Mouse (Mus musculus) liver, embryonic 15.5 days (tissue): ENCODE results near the gene Psmd10. TPM values are rescaled to one million over a fixed set of nuclear protein-coding genes. Genes with fewer than 3 reads are reported as not detected.

Experiments
- ATAC-seq: fragments of 200-750 bp; cut with Nextera tagmentation; 2 replicates; pipeline ENCODE4 v1.8.0; 2017; ENCODE audit warnings: moderate number of reproducible peaks, mild to moderate bottlenecking, moderate library complexity; ENCODE audit not compliant: insufficient read depth
- H3K27ac ChIP-seq: fragments of 300-500 bp; sonication (generic); replicated peaks from 2 replicates; pipeline ENCODE4 v1.5.1; 2015; ENCODE audit warnings: mild to moderate bottlenecking, inconsistent platforms
- H3K27me3 ChIP-seq: fragments of 300-500 bp; sonication (generic); 2 replicates; pipeline ENCODE4 v1.6.1; 2015; ENCODE audit warnings: mild to moderate bottlenecking, inconsistent platforms
- H3K36me3 ChIP-seq: fragments of 300-500 bp; sonication (generic); replicated peaks from 2 replicates; pipeline ENCODE4 v1.6.1; 2015; ENCODE audit warnings: moderate library complexity, mild to moderate bottlenecking, inconsistent platforms
- H3K4me1 ChIP-seq: fragments of 300-500 bp; sonication (generic); replicated peaks from 2 replicates; pipeline ENCODE4 v1.6.1; 2015; ENCODE audit warnings: inconsistent platforms
- H3K4me2 ChIP-seq: fragments of 300-500 bp; sonication (generic); 2 replicates; pipeline ENCODE4 v1.6.1; 2015; ENCODE audit warnings: moderate library complexity, mild to moderate bottlenecking, inconsistent platforms
- H3K4me3 ChIP-seq: fragments of 300-500 bp; sonication (generic); replicated peaks from 2 replicates; pipeline ENCODE4 v1.5.1; 2015; ENCODE audit warnings: mild to moderate bottlenecking, inconsistent platforms
- H3K9ac ChIP-seq: fragments of 300-500 bp; sonication (generic); 2 replicates; pipeline ENCODE4 v1.6.1; 2015; ENCODE audit warnings: moderate library complexity, mild to moderate bottlenecking, inconsistent platforms
- H3K9me3 ChIP-seq: fragments of 300-500 bp; sonication (generic); replicated peaks from 2 replicates; pipeline ENCODE4 v1.6.1; 2016; ENCODE audit warnings: inconsistent platforms
- WGBS: fragments of 180-500 bp; shearing (Covaris S2); methylation state at CpG from one replicate; pipeline ENCODE4 v1.1.7; 2015; ENCODE audit warnings: mixed read lengths; ENCODE audit not compliant: insufficient replicate concordance; 5-methylcytosine and 5-hydroxymethylcytosine counted together
- polyA plus RNA-seq: library from polyadenylated mRNA; unstranded; fragments of >200 nt; fragmentation: Nextera tagmentation; extraction: Ambion mirVana; gene quantifications from 2 replicates; pipeline ENCODE4 v1.2.1, GENCODE M21; 2015

The Psmd10 gene
- polyA plus RNA-seq = 37.0 and 37.5 TPM in 2 replicates

DNA sequence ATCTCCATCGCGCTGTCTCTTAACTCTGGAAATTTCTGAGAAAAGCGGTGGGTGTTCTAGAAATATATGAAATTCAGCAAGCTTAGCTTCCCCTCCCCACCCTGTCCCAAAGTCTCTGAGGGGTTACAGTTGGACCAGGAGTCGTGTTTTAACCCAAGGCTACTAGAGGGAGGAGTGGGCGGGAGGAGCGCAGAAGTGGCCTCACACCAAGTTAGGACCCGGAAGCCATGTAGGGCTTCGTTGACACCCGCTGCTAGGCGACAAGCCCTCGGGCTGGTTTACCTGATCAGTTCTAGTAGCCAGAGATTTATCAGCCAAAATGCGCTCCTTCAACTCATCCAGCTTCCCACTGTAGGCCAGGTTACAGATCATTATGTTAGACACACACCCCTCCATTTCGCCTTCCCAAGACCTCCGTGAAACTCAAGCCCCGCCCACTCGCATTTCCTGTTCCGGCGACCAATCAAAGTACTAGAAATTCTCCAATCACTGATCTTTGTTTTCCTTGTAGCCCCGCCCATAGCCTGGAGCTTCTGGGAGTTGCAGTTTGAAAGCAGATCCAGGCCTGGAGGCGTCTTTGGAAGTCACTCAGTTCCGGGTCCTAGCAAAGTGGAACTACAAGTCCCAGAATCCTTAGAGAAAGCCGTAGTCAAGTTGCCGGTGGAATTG is at the start of gene Psmd10, which contains the start of gene Atg4a:
Psmd10 (minus strand) TSS at position 457 of the 669 bp plus-strand sequence.
Atg4a (plus strand) TSS at position 636 of the 669 bp plus-strand sequence.
- Histone ChIP-seq H3K4me1 (peaks cover 8% of the 10 kb centered on the region; the same call in 1 of the 2 replicates), H3K27me3 (no peaks in the 10 kb centered on the region), H3K36me3 (peaks cover 10% of the 10 kb centered on the region), H3K27ac (peak within 1 kb of the TSS; percentile 86), H3K4me2 (peak within 1 kb of the TSS; percentile 65), H3K9me3 (no peaks in the 10 kb centered on the region), H3K9ac (peak within 1 kb of the TSS; percentile 55), H3K4me3 (peak within 1 kb of the TSS; percentile 67)
- WGBS = 14% methylated on average over 23 of the region's 23 CpGs
- peak; percentile 88 for ATAC-seq

DNA sequence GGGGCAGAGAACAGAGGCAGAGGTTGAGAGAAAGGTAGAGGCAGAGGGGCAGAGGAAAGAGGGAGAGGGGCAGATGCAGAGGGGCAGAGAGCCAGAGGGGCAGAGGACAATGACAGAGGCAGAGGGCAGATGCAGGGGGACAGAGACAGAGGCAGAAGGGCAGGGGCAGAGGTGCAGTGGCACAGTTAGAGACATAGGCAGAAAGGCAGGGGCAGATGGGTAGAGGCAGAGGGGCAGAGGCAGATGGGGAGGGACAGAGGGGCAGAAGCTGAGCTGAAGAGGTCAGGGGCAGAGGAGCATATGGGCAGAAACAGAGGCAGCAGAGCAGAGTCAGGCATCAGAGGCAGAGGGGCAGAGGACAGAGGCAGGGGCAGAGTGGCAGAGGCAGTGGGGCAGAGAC is 42.4 kb upstream of the Psmd10 start:
- no peaks in the 10 kb centered on the region for H3K4me1 ChIP-seq
- H3K36me3 ChIP-seq = 0 out of 2 replicates have a peak, but pooled peaks cover 3% of the 10 kb centered on the region
- no peak overlapping the region for H3K4me3 ChIP-seq
- no peak overlapping the region for H3K4me2 ChIP-seq
- H3K27me3 ChIP-seq = no peaks in the 10 kb centered on the region
- ATAC-seq = no peak
- no peak overlapping the region for H3K27ac ChIP-seq
- H3K9ac ChIP-seq = no peak overlapping the region
- no peaks in the 10 kb centered on the region for H3K9me3 ChIP-seq

DNA sequence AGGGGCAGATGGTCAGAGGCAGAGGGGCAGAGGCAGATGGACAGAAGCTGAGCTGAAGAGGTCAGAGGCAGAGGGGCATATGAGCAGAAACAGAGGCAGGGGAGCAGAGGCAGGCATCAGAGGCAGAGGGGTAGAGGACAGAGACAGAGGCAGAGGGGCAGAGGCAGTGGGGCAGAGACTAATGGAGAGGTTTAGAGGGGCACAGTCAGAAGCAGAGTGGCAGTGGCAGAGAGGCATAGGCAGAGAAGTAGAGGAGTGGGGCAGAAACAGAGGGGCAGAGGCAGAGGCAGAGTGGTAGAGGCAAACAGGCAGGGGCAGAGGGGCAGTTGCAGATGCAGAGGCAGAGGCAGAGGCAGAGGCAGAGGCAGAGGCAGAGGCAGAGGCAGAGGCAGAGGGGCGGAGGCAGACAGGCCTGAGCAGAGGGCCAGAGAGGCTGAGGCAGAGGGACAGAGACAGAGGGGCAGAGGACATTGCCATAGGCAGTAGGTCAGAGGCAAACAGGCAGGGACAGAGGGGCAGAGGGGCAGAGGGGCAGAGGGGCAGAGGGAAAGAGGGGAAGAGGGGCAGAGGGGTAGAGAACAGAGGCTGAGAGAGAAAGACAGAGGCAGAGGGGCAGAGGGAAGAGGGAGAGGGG is 41.5 kb upstream of the Psmd10 start:
- WGBS = 62% methylated on average over 1 of the region's 1 CpGs
- ATAC-seq = no peak
- Histone ChIP-seq H3K4me1 (no peaks in the 10 kb centered on the region), H3K36me3 (0 out of 2 replicates have a peak, but pooled peaks cover 7% of the 10 kb centered on the region), H3K4me3 (no peak overlapping the region), H3K27ac (no peak overlapping the region), H3K9me3 (no peaks in the 10 kb centered on the region), H3K27me3 (no peaks in the 10 kb centered on the region), H3K9ac (no peak overlapping the region), H3K4me2 (no peak overlapping the region)

DNA sequence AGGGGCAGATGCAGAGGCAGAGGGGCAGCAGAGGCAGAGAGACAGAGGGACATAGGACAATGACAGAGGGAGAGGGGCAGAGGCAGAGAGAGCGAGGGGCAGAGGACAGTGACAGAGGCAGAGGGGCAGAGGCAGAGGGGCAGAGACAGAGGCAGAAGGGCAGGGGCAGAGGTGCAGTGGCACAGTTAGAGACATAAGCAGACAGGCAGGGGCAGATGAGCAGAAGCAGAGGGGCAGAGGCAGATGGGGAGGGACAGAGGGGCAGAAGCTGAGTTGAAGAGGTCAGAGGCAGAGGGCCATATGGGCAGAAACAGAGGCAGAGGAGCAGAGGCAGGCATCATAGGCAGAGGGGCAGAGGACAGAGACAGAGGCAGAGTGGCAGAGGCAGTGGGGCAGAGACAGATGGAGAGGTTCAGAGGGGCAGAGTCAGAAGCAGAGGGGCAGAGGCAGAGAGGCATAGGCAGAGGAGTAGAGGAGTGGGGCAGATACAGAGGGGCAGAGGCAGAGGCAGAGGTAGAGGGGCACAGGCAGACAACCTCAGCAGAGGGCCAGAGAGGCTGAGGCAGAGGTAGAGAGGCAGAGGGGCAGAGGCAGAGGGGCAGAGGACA is 40.5 kb upstream of the Psmd10 start:
- Histone ChIP-seq H3K4me1 (no peaks in the 10 kb centered on the region), H3K9me3 (no peaks in the 10 kb centered on the region), H3K27me3 (no peaks in the 10 kb centered on the region), H3K36me3 (0 out of 2 replicates have a peak, but pooled peaks cover 7% of the 10 kb centered on the region), H3K4me2 (no peak overlapping the region), H3K27ac (no peak overlapping the region), H3K9ac (no peak overlapping the region), H3K4me3 (no peak overlapping the region)
- ATAC-seq = peak; percentile 28; the same call in 1 of the 2 replicates
- 56% methylated on average over 1 of the region's 1 CpGs for WGBS

DNA sequence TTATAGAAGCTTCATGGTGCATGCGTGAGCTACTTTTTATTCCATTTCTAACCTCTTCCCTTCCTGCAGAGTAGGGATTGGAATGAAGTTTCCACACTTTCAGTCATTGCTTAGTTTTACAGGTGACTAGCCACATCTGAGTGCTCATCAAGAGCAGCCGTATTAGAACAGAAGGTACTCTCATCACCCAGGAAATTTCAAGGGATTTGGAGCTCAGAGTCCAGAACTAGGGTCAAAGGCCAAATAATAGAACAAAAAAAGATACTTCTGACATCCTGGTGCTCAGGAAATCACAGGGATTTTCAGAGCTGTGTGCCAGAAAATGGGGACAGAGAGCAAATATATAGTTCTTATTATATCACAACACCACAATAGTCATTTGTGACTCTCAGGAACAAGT is 28.7 kb upstream of the Psmd10 start:
- no peak overlapping the region for H3K27ac ChIP-seq
- peaks cover 2% of the 10 kb centered on the region; the same call in 1 of the 2 replicates for H3K36me3 ChIP-seq
- WGBS = 75% methylated on average over 2 of the region's 2 CpGs
- H3K4me2 ChIP-seq = no peak overlapping the region
- H3K4me1 ChIP-seq = 0 out of 2 replicates have a peak, but pooled peaks cover 5% of the 10 kb centered on the region
- no peak for ATAC-seq
- no peak overlapping the region for H3K9ac ChIP-seq
- no peak overlapping the region for H3K4me3 ChIP-seq
- peaks cover 5% of the 10 kb centered on the region; the same call in 1 of the 2 replicates for H3K27me3 ChIP-seq
- H3K9me3 ChIP-seq = no peaks in the 10 kb centered on the region

DNA sequence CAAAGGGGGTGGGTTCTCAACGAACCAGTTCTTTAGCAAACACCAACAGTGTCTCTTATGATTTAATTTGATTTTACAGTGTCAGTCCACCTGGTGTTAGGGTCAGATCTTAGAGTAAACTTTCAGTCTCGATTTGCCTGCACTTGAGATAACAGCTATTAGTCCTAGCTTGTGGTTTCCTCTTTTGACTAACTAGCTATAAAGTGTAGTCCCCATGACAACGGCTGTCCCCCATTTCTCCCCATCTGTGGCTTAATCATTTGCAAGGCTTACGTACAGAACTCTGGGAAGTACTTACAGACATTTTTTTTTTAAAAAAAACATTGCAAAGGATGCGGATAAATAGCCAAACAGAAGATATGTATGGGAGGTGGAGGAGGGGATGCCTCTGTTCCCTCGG is 28.3 kb upstream of the Psmd10 start:
- H3K36me3 ChIP-seq = no peaks in the 10 kb centered on the region
- H3K27ac ChIP-seq = no peak overlapping the region
- H3K4me2 ChIP-seq = no peak overlapping the region
- 32% methylated on average over 6 of the region's 6 CpGs for WGBS
- H3K9me3 ChIP-seq = no peaks in the 10 kb centered on the region
- no peak overlapping the region for H3K9ac ChIP-seq
- H3K4me3 ChIP-seq = no peak overlapping the region
- ATAC-seq = no peak
- peaks cover 5% of the 10 kb centered on the region; the same call in 1 of the 2 replicates for H3K27me3 ChIP-seq
- 0 out of 2 replicates have a peak, but pooled peaks cover 5% of the 10 kb centered on the region for H3K4me1 ChIP-seq

DNA sequence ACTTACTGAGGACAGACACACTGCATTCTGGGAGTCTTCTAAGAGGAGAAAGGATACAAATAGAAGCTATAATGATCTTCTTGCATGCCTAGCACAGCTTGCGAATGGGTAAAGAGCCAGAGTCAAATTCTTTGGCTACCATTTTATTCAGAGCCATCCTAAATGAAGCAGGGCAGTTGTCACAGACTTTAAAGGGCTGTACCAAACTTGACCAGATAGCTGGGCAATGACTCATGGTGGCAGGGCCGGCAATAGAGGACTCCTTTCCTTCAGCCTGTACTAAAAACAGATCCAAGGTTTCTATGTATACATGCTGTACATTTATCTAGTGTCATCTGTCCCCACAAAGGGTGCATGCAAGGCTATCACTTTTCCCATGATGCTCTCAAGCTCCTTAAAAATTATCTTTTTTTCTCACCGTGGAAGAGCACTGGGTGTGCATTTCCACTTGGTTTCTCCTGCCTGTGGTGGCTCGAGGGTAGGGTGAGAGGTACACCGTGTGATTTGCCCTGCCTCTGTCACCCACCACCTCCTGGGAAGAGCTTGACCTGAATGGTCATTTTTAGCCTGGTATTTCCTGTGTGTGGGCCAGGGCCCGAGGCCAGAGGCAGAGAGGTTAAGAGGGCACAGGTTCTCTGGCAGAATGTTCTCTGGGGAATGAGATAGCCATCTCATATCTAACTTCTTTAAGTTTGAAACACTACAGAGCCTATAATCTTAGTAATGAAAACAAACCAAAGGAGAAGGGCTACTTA is 26.9 kb upstream of the Psmd10 start:
- peaks cover 5% of the 10 kb centered on the region for H3K27me3 ChIP-seq

DNA sequence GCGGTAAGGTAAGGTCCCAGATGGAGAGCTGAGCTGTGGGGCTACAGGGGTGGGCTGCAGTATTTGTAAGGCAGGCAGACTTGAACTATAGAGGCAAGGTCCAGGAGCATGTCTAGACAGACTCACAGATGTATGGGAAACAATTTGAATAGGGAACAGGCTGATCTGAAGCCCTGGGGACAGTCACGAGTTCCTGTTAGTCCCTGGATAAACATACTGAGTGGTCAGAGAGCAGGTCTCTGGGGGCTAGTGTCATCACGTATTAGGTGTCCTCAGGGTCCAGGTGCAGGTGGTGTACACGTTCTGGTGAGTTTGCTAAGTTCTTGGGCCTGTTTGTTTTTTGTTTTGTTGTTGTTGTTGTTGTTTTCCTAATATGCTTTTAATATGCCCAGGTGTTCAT is 23.6 kb upstream of the Psmd10 start:
- 0 out of 2 replicates have a peak, but pooled peaks cover 5% of the 10 kb centered on the region for H3K4me1 ChIP-seq
- ATAC-seq = no peak
- no peaks in the 10 kb centered on the region for H3K36me3 ChIP-seq
- 60% methylated on average over 4 of the region's 4 CpGs for WGBS
- peaks cover 5% of the 10 kb centered on the region for H3K27me3 ChIP-seq
- H3K27ac ChIP-seq = no peak overlapping the region
- H3K4me2 ChIP-seq = no peak overlapping the region
- H3K4me3 ChIP-seq = no peak overlapping the region
- no peaks in the 10 kb centered on the region for H3K9me3 ChIP-seq
- H3K9ac ChIP-seq = no peak overlapping the region

More for the DNA sequence above, 26.9 kb upstream of the Psmd10 start:
- Histone ChIP-seq H3K9me3 (no peaks in the 10 kb centered on the region), H3K27ac (no peak overlapping the region), H3K36me3 (no peaks in the 10 kb centered on the region), H3K4me3 (no peak overlapping the region), H3K4me1 (0 out of 2 replicates have a peak, but pooled peaks cover 5% of the 10 kb centered on the region), H3K4me2 (no peak overlapping the region), H3K9ac (no peak overlapping the region)
- 28% methylated on average over 6 of the region's 6 CpGs for WGBS
- 0 out of 2 replicates have a peak, but pooled peaks have one; percentile 18 for ATAC-seq

DNA sequence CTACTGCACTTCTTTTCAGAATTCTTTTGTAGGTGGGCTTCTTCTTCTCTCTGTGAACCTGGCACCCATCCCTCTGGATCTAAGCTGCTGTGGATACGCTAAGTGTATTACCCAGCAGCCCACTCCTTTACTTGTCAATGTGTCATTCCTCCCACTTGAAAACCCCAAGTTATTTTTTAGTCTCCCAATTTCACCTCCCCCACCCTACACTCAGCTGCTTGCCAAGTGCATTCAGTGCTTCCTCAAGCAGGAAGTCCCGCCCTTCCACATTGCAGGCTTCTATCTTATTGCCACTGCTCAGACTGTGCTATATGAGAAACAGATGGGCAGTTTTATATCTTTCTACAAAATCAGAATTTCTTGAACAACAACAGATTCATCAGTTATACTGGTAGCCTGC is 23.0 kb upstream of the Psmd10 start:
- Histone ChIP-seq H3K27me3 (peaks cover 5% of the 10 kb centered on the region), H3K9me3 (no peaks in the 10 kb centered on the region), H3K4me2 (no peak overlapping the region), H3K4me3 (no peak overlapping the region), H3K9ac (no peak overlapping the region), H3K27ac (no peak overlapping the region), H3K36me3 (no peaks in the 10 kb centered on the region), H3K4me1 (0 out of 2 replicates have a peak, but pooled peaks cover 5% of the 10 kb centered on the region)
- 56% methylated on average over 2 of the region's 2 CpGs for WGBS
- ATAC-seq = no peak

DNA sequence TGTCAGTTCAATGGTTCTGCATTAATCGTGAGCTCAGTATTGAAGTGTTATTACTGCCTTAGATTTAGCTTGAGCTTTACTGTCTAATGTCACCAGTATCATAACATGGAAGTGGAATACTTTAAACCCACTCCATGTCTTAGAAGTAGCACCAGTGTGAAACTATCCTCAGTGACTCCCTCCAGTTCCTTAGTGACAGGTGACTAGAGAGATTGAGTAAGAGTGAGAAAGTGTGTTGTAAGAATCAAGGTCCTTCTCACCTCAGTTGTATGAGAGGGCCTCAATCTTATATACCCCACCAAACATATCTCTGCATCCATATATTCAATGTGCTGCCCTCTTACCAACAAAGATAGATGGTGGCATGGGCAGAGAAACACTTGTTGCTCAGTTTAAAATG is 22.4 kb upstream of the Psmd10 start:
- H3K27ac ChIP-seq = no peak overlapping the region
- 0 out of 2 replicates have a peak, but pooled peaks cover 5% of the 10 kb centered on the region for H3K4me1 ChIP-seq
- 68% methylated on average over 1 of the region's 1 CpGs for WGBS
- H3K9ac ChIP-seq = no peak overlapping the region
- no peak overlapping the region for H3K4me3 ChIP-seq
- H3K36me3 ChIP-seq = no peaks in the 10 kb centered on the region
- no peak for ATAC-seq
- H3K4me2 ChIP-seq = no peak overlapping the region
- peaks cover 5% of the 10 kb centered on the region for H3K27me3 ChIP-seq
- H3K9me3 ChIP-seq = no peaks in the 10 kb centered on the region
